Mouse (Mus musculus) monocyte, adult 5-6 weeks (primary cell): ENCODE results near the gene Lgr5. TPM values are rescaled to one million over a fixed set of nuclear protein-coding genes. Genes with fewer than 3 reads are reported as not detected.

Experiments
- ATAC-seq: fragments of 153-309, 156-312 bp; replicated peaks from 2 replicates; pipeline ENCODE4 v1.8.0; 2017; ENCODE audit warnings: mild to moderate bottlenecking; ENCODE audit not compliant: low TSS enrichment, insufficient number of reproducible peaks, severe bottlenecking, poor library complexity, low FRiP score
- total RNA-seq: library from RNA; stranded (forward); fragments of 200-1000, 200-491, 200-594 nt; gene quantifications from 3 replicates; pipeline ENCODE4 v1.2.3, GENCODE M21; 2017

The Lgr5 gene
- total RNA-seq, result 0.21 TPM in 1 of 3 replicates, not detected in the others

- no peak for ATAC-seq
Measured at GRCm38 (mm10) chr10:115587301-115587969, at the start of gene Lgr5. Gene Lgr5 (minus strand): TSS chr10:115587780.

- no peak for ATAC-seq
Measured at GRCm38 (mm10) chr10:115626678-115627077, 39.1 kb upstream of the Lgr5 start.

- no peak for ATAC-seq
Measured at GRCm38 (mm10) chr10:115624957-115625356, 37.4 kb upstream of the Lgr5 start.

GRCm38 (mm10) chr10:115623956-115624671 is 36.5 kb upstream of the Lgr5 start:
- no peak for ATAC-seq

GRCm38 (mm10) chr10:115623481-115623880 is 35.9 kb upstream of the Lgr5 start:
- ATAC-seq, result no peak

- no peak for ATAC-seq
Measured at GRCm38 (mm10) chr10:115618288-115618856, 30.8 kb upstream of the Lgr5 start.

- ATAC-seq, result no peak
Measured at GRCm38 (mm10) chr10:115617456-115618287, 30.1 kb upstream of the Lgr5 start.

GRCm38 (mm10) chr10:115595748-115596147 is 8.2 kb upstream of the Lgr5 start:
- no peak for ATAC-seq

GRCm38 (mm10) chr10:115593651-115594050 is 6.1 kb upstream of the Lgr5 start:
- ATAC-seq, result no peak

GRCm38 (mm10) chr10:115593221-115593620 is 5.6 kb upstream of the Lgr5 start:
- no peak for ATAC-seq

GRCm38 (mm10) chr10:115587979-115588378 is 399 bp upstream of the Lgr5 start:
- ATAC-seq, result no peak

- ATAC-seq, result no peak; the same call in 1 of the 2 replicates
Measured at GRCm38 (mm10) chr10:115586246-115587231, 1.0 kb downstream of the Lgr5 start.

GRCm38 (mm10) chr10:115585491-115586245 is 1.9 kb downstream of the Lgr5 start:
- ATAC-seq, result no peak

- no peak for ATAC-seq
Measured at GRCm38 (mm10) chr10:115584656-115585055, 2.9 kb downstream of the Lgr5 start.

GRCm38 (mm10) chr10:115583071-115583470 is 4.5 kb downstream of the Lgr5 start:
- no peak for ATAC-seq

- no peak for ATAC-seq
Measured at GRCm38 (mm10) chr10:115581971-115582370, 5.6 kb downstream of the Lgr5 start.

GRCm38 (mm10) chr10:115579494-115579893 is 8.1 kb downstream of the Lgr5 start:
- no peak for ATAC-seq
